Mouse (Mus musculus) bone marrow, adult 2 months (tissue): Measurements from ENCODE around the gene Dusp21. TPM values are rescaled to one million over a fixed set of nuclear protein-coding genes. Genes with fewer than 3 reads are reported as not detected.

Experiments used
- H3K27ac ChIP-seq: fragments of 200-500 bp; 2 replicates; pipeline ENCODE4 v1.5.1; 2012; ENCODE audit warnings: low read depth, mild to moderate bottlenecking, control low read depth, inconsistent platforms, low read length; ENCODE audit not compliant: control insufficient read depth, poor library complexity, insufficient read depth
- H3K4me1 ChIP-seq: fragments of 200-500 bp; 2 replicates; pipeline ENCODE4 v1.6.1; 2011; ENCODE audit warnings: low read length; ENCODE audit not compliant: control insufficient read depth, insufficient read depth
- H3K4me3 ChIP-seq: fragments of 200-500 bp; replicated peaks from 2 replicates; pipeline ENCODE3; 2011; ENCODE audit warnings: mild to moderate bottlenecking, low read depth, low read length, control low read depth; ENCODE audit not compliant: control insufficient read depth
- CTCF ChIP-seq: fragments of 200-500 bp; IDR thresholded peaks from 2 replicates; pipeline ENCODE4 v1.5.1; 2011; ENCODE audit warnings: low read length, control low read depth; ENCODE audit not compliant: control insufficient read depth, insufficient read depth
- POLR2A ChIP-seq: fragments of 200-500 bp; IDR thresholded peaks from 2 replicates; pipeline ENCODE4 v1.6.1; 2011; ENCODE audit warnings: low read depth, mild to moderate bottlenecking, control low read depth, low read length, borderline replicate concordance; ENCODE audit not compliant: control insufficient read depth
- WGBS: fragments of 180-500 bp; shearing (Covaris S2); methylation state at CpG from one replicate; pipeline ENCODE4 v1.1.7; 2018; 5-methylcytosine and 5-hydroxymethylcytosine counted together
- polyA plus RNA-seq: library from polyadenylated mRNA; stranded (reverse); fragments of >200 nt; gene quantifications from 2 replicates; pipeline ENCODE4 v1.2.4, GENCODE M21; 2011; ENCODE audit warnings: low replicate concordance; ENCODE audit not compliant: missing spikeins, insufficient read depth, insufficient read length

Dusp21 gene
- not detected in 2 replicates for polyA plus RNA-seq

DNA sequence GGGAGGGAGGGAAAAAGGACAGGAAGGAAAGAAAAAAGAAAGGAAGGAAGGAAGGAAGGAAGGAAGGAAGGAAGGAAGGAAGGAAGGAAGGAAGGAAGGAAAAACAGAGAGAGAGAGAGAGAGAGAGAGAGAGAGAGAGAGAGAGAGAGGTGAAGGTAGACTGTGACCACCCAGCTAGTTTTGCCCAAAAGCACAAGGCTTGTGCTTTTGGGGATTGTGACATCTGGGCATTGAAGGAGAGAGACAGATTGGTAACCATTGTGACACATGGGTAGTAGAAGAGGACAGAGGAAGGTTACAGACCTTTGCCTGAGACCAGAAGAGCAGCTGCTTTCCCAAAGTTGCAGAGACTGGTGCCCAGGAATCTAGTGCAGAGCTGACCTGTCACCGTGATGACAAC is at the start of gene Dusp21:
TSS of gene Dusp21 (plus strand) at position 301 of the 400 bp plus-strand sequence.
- TF ChIP-seq POLR2A (no peak), CTCF (no peak)
- H3K4me1 ChIP-seq = no peaks in the 10 kb centered on the region
- H3K4me3 ChIP-seq = no peak within 1 kb of the TSS
- 83% methylated on average over 1 of the region's 1 CpGs for WGBS
- H3K27ac ChIP-seq = no peak within 1 kb of the TSS

- 62% methylated on average over 4 of the region's 4 CpGs for WGBS
- TF ChIP-seq POLR2A (no peak), CTCF (no peak)
- H3K4me1 ChIP-seq = no peaks in the 10 kb centered on the region
Measured at GRCm38 (mm10) chrX:18160734-18161442, 15.2 kb downstream of the Dusp21 start.

DNA sequence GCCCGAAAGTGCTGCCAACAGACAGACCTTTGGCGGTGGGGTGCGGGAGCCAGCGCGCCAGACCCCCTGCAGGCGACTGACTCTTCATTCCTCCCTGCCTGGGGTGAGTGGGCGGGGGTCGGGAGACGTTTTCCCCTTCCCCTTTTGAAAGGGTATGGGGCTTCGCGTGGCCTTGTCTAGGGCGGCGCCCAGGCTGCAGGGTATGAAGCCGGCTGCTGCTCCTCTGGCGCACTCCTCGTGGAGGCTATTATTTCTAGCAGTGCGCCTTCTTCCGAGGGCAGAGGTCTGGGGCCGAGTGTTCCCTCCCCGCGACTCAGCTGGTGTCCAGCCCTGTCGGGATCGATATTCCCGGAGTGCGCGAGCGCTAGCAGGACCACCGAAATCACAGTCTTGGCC is 16.1 kb downstream of the Dusp21 start:
- WGBS = 0% methylated on average over 26 of the region's 28 CpGs
- no peak for TF ChIP-seq POLR2A
- no peak for TF ChIP-seq CTCF
- Histone ChIP-seq H3K4me3 (peak overlapping the region; percentile 94), H3K27ac (peak overlapping the region; percentile 77), H3K4me1 (no peaks in the 10 kb centered on the region)

More at GRCm38 (mm10) chrX:18160734-18161442, 15.2 kb downstream of the Dusp21 start:
- H3K27ac ChIP-seq = no peak overlapping the region
- H3K4me3 ChIP-seq = no peak overlapping the region

- peak within 1 kb of the TSS; percentile 92 for H3K27ac ChIP-seq
- peak within 1 kb of the TSS; percentile 94 for H3K4me3 ChIP-seq
- 1% methylated on average over 47 of the region's 50 CpGs for WGBS
- TF ChIP-seq CTCF = no peak
- no peak; the same call in 1 of the 2 replicates for TF ChIP-seq POLR2A
- no peaks in the 10 kb centered on the region for H3K4me1 ChIP-seq
Measured at GRCm38 (mm10) chrX:18162192-18162857, 16.7 kb downstream of the Dusp21 start, which contains the start of gene Kdm6a. Gene Kdm6a (plus strand): TSS chrX:18162575.

- Histone ChIP-seq H3K4me3 (peak overlapping the region; percentile 94), H3K27ac (peak overlapping the region; percentile 92), H3K4me1 (no peaks in the 10 kb centered on the region)
- WGBS = under 1% methylated on average over 87 of the region's 95 CpGs
- TF ChIP-seq POLR2A (no peak), CTCF (no peak)
Measured at GRCm38 (mm10) chrX:18162861-18163731, 17.4 kb downstream of the Dusp21 start.

GRCm38 (mm10) chrX:18163917-18164624 is 18.4 kb downstream of the Dusp21 start:
- WGBS = under 1% methylated on average over 10 of the region's 10 CpGs

DNA sequence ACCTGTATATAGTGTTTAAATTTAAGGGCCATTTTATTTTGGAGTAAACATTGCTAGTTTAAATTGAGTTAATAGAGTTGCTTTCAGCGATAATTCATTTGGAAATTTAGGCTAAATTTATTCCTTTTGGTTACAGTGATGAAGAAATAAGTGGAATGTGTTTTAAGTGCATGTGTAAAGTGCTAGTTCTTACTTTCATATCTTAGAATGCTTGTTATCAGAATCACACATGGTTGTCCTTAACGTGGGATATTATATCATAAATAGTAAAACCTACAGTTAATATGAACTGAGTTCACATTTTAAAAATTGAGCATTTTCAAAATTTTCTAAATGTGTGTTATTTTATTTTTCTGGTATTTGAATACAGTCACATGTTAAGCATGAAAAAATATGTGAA is 19.5 kb downstream of the Dusp21 start:
- H3K4me3 ChIP-seq = no peak overlapping the region
- H3K27ac ChIP-seq = no peak overlapping the region
- no peak for TF ChIP-seq POLR2A
- no peak for TF ChIP-seq CTCF
- H3K4me1 ChIP-seq = no peaks in the 10 kb centered on the region
- 28% methylated on average over 2 of the region's 2 CpGs for WGBS

More at GRCm38 (mm10) chrX:18163917-18164624, 18.4 kb downstream of the Dusp21 start:
- no peak for TF ChIP-seq CTCF
- no peak for TF ChIP-seq POLR2A
- Histone ChIP-seq H3K4me1 (no peaks in the 10 kb centered on the region), H3K27ac (peak overlapping the region; percentile 92; the same call in 1 of the 2 replicates), H3K4me3 (peak overlapping the region; percentile 94)
